Mouse (Mus musculus) right cerebral cortex, postnatal 4 days (tissue): ENCODE data around the gene Slc15a3.

Source experiments
- DNase-seq: peaks from one replicate; pipeline ENCODE4 v3.0.0-alpha.2; 2022

The Slc15a3 gene

DNA sequence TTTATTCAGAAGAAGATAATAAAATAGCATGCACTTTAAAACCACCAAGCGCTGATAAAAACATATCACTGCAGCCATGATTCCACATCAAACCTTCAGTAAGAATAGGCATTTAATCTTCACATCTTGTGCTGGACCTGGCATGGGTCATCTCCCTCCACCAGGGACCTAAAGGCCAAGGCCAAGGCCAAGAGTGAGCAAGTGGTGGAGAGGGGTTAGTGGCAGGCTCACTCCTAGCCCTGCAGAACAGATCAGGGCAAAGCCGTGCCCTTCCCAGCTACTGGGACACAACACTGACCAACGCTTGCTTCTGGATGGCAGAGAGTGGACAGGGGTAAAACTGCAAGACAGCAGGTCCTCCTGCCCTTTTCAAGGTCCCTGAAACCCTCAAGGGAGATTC lies 31.1 kb downstream of the Slc15a3 start:
- DNase-seq: no peak

DNA sequence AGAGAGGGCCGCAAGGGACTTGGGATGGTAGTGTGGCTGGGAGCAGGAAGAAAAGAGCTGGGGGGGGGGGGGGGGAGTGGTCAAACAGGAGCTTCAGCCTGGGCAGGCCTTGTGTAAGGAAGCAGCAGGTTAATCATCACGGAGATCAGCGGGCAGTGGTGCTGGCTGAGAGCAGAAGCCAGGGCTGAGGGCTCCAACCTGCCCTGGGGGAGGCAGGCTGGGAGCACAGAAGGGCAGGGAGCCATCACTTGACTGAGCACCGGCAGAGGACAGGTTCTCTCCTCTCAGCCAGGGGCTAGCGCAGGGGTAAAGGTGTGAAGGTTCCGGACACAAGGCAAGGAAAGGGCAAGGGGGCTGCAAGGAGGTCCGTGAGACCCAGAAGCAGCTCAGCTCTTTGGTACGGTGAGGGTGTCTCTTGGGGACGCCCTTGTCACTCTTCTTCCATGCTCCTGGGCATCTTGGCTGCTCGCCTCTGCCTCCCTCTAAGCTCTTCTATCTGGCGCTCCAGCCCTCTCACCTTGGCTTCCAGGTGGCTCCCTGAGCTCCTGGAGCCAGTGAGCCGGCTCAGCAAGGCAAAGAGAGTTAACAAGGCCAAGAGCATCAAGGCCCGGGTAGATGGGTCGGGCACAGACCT lies 31.9 kb downstream of the Slc15a3 start:
- no peak for DNase-seq

DNA sequence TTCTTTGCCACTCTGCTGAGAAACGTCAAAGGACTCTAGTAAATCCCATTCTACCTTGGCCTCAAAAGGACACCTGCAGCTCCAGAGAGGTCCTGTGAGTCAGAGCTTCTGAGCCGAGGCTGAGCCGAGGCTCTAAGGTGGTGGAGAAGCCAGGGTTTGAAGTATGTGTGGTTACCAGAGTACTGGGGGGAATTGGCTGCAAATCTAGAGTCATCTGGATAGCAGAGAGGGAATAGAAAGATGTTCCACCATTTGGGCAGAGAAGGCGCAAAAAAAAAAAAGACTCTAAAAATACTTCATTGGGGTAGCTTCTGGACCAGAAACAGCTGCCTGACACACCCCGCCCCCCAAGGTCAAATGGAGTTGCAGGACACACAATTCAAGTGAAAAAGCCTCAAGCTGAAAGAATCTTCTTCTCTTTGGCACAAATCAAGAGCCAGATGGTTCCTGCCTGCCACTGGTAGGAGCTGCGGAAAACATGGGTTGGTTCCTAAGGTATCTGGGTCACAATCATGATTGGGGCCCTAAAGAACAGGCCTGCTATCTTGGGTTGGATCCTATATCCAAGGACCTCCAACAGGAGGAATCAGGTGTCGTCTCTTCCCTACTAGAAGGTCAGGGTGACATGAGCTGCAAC lies 38.8 kb downstream of the Slc15a3 start:
- DNase-seq: no peak

DNA sequence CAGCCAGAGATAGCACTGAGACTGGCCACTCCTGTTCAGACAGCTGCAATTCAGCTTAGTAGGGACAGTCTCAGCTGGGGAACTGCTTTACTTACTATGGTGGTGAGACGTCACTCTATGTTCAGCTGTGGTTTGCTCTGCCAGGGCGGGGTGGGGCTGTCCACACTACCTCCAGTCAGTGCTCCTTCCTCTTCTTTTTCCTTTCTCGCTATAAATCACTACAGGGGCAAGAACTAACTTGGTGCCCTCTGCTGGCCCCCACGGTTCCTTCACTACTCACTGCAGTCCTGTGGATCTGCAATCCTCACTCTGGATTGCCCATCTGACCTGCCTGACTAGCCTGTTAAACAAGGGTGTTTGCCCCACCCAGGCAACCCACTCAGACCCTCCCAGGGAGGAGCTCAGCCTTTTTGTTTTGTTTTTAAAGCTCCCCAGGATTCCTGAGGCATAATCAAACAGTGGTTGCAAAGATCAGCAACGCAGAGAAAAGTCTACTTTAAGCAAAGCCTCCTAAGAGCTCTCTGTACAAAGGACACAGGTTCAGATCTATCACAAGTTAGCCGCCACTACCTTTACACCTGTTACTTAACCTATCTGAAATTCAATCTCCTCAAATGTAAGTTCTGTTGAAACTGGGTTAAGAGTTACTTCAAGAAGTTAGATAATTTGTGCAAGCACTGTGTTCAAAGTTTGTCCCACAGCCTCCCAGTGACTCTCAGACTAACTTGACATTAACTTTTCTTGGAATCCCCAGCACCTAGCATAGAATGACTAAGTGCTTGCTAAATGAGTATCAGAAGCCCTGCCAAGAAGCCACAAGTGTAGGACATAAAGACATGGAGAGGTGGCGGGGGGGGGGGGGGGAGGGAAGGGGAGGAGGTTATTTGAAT lies 40.8 kb downstream of the Slc15a3 start:
- DNase-seq: no peak

- no peak for DNase-seq
Observed at GRCm38 (mm10) chr19:10880975-10881425, 41.5 kb downstream of the Slc15a3 start.

DNA sequence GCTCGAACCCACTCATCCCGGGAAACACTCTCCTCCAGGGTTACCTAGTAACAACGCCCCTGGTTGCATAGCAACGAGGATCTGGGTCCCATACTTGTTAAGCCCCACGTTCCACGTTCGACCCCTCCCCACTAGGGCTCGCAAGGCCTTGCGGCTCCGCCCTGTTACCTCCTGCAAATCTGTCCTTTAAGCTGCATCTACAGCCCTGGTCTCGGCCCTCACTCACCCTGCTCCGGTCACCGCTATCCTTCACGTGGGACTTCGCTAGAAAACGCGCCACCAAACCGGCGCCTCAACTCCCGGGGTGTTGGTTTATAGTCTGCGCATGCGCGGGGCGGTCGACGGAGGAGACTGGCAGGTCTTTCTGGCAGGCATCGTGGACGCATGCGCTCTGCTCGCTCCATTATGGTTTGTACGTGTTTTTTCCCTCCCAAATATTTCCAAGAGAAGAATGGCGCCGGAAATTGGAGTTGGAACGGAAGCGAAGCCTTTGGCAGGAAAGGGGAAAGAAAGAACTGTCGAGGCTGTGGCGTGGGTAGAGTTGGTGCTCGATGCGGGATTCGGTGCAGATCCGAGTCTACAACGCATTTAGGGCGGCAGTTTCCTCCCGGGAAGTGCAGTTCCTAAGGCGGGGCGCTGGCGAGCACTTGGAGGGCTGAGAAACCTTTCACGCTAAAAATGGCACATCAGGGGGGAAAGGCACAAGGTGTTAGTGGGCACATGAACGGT lies 42.1 kb downstream of the Slc15a3 start, which contains the start of gene Tmem109:
Tmem109 (minus strand) TSS at position 576 of the 729 bp plus-strand sequence.
- peak; percentile 94 for DNase-seq

DNA sequence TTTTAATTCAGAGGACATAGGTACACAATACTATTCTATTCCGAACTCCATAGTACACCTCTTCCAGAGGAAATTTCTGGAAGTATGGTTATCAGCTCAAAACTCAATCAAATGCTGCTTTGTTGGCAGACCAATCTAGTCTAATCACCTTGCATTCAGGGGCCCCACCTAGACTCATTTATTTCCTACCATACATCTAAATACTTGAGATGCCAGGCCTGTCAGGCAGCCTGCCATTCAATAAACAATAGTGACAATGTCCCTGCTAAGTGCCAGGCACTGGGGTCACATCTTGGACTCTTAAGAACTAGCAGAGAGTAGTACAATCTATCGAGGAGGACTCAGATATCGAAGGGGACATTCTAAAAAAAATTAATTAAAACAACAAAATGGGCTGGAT lies 52.7 kb downstream of the Slc15a3 start:
- no peak for DNase-seq

DNA sequence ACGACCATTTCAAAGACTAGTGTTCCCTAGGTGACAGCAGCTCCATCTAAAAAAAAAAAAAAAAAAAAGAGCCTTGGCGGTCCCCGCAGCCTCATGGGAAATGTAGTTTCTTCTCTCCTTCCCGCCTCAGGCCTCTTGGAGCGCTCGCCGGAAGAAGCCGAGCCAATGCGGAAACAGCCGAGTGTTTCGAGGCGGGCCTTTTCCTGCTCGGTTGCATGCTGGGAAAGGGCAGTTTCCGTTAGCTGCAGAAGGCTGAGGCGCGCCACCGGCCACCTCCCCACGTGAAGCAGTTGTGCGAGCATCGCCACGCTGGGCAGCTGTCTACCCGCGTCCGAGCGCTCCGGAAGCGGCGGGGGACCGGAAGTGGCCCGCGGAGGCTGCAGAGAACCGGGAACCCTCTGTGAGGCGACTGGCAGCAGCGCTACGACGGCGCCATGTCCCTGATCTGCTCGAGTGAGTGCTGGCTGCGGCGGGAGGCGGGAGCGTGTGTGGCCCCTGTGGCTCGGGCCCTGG lies 55.5 kb downstream of the Slc15a3 start, which contains the start of gene Prpf19:
Prpf19 (plus strand) TSS at position 216 of the 513 bp plus-strand sequence.
- DNase-seq: peak; percentile 97

DNA sequence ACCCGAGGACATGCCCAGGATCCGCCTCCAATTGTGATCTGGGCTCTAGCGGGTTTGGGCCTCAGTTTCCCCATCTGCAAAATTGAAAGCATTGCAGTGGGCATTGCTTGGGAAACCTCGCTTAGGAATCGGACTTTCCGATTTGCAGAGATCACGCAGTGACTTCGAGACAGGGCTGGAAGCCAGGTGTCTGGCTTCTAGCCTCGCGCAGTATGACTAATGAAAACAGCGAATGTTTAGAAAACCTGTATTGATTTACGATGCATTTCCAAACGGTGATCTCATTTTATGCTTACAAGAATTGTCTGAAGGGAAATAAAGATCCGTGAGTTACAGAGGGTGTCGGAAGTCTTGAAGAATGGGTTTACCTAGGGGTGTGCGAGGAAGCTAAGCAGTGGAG lies 56.2 kb downstream of the Slc15a3 start:
- no peak for DNase-seq

DNA sequence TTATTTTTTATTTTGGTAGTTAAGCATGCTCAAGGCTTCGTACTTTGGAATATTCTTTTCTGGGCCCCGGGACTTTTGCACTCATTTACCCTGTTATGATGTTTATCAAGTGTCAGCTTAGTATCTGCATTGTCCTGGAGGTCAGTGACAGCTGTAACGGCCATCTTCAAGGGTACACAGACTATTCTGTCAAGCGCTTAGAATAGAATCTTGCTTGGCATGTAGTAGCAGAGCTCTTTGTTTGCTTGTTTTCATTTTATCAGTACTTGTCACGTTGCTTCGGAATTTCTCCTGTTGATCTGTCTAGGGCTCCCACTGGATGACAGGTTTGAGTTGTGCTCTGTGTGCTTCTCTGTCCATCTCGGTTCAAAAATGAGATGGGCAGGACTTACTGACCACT lies 57.3 kb downstream of the Slc15a3 start:
- no peak for DNase-seq

- DNase-seq: no peak
Observed at GRCm38 (mm10) chr19:10897491-10897890, 58.0 kb downstream of the Slc15a3 start.

DNA sequence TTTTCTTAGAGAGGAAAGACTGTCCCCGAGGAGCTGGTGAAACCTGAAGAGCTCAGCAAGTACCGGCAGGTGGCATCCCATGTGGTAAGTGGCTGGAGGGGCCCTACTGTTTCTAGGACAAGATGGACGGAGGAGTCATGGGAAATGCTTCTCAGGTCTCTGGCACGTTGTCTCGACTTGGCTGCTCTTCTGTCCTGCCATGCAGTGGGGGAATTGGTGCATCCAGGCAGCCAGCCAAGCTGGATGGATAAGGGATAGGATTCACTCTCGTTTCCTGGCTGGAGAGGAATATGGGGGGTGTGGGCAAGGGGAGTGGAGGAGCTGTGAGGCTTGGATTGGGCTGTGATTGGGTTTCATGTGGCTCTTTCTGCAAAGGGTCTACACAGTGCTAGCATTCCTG lies 60.8 kb downstream of the Slc15a3 start:
- DNase-seq: no peak

DNA sequence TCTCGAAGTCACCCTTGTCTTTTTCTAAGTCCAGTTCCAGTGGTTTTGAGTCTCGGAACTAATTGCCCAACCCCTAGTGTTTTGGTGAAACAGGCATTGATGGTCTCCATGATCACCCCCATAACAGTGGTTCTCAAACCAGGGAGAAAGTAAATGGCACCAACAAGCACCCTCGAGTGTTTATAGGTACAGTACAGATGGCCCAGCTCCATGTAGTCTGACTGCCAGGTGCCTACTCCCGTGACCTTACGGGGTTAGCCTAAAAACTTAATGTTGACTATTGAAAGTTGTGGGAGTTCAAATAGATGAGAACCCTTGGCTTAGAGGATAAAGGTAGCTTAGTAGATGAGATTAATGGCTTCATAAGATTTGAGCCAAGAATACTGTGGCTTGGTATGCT lies 61.5 kb downstream of the Slc15a3 start:
- DNase-seq: no peak

DNA sequence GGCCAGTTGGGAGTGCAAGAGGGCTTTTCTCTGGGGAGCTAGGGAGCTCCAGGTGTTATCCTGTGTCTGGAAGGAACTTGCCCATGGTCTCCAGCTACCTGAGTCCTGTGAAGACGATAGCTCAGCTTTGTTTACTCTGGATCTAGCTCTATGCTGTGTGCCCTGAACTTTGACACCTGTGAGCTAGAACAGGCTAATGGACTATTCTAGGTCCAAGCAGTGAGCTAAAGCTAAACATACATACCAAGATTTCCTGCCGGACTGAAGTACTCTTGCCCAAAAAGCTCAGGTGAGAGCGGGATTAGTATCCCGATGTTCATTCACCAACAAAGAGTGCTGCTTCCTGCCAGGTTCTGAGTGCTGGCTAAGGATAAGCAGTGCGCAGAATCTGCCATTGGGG lies 65.0 kb downstream of the Slc15a3 start:
- DNase-seq: no peak

GRCm38 (mm10) chr19:10904927-10905727 lies 65.6 kb downstream of the Slc15a3 start:
- no peak for DNase-seq

DNA sequence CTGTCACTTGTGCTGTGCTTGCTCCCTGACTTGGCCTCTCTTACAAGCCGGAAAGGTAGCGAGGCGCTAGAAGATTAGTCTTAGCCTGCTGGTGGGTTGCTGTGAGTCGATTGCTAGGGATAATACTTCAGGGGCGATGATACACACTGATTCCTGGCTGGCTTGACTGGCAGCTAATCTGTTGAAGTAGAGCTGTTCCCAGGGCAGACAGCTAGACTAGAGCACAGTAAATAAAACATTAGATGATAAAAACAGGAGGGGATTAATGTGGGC lies 66.1 kb downstream of the Slc15a3 start:
- DNase-seq: no peak

DNA sequence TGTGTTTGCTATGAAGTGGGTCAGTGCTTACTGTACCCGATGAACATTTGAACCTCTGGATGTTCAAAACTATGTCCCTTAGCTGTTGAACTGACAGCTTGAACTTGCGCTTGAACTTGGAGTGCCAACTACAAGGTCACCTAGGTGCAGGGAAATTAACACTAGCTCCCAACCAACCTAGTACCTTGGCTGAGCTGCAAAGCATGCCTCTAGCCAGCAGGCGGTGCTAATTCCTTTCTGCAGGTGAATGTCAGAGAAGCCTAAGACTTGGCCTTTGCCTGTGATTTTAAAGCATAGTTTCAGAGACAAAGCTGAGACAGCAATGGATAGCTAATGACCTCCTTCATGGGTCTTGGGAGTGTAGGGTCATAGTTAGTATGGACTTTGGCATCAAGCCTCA lies 68.4 kb downstream of the Slc15a3 start:
- DNase-seq: peak; percentile 50
